Mouse (Mus musculus) adrenal gland, postnatal 25 days (tissue): ENCODE data around the gene Sytl1. TPM values are rescaled to one million over a fixed set of nuclear protein-coding genes. Genes with fewer than 3 reads are reported as not detected.

Experiments used
- DNase-seq: peaks from one replicate; pipeline ENCODE4 v3.0.0; 2021; ENCODE audit warnings: mixed read lengths
- total RNA-seq: library from RNA; stranded (reverse); gene quantifications from 2 replicates; pipeline ENCODE4 v1.2.3, GENCODE M21; 2021

Gene Sytl1
- total RNA-seq, 1 experiment from 2014 or later, result 1.9 TPM

- DNase-seq, result no peak
These were observed 52.0 kb downstream of the Sytl1 start for GRCm38 (mm10) chr4:133210788-133211390.

GRCm38 (mm10) chr4:133210023-133210787 lies 52.7 kb downstream of the Sytl1 start:
- no peak for DNase-seq

- DNase-seq, result peak; percentile 50
These were observed 53.5 kb downstream of the Sytl1 start for GRCm38 (mm10) chr4:133209366-133209765.

GRCm38 (mm10) chr4:133204379-133204778 lies 58.5 kb downstream of the Sytl1 start:
- no peak for DNase-seq

GRCm38 (mm10) chr4:133203591-133203990 lies 59.3 kb downstream of the Sytl1 start:
- no peak for DNase-seq

Other genes with a start within 250 kb of the Sytl1 start
- gene Wasf2, start 132.6 kb downstream of the Sytl1 start, total RNA-seq, result 107 and 137 TPM in 2 replicates
- 1.4 and 1.5 TPM in 2 replicates for gene Cd164l2, start 51.0 kb downstream of the Sytl1 start, total RNA-seq
- gene Gpr3, start 50.6 kb downstream of the Sytl1 start, total RNA-seq, result not detected in 2 replicates
- gene Map3k6, start 22.3 kb downstream of the Sytl1 start, total RNA-seq, result 15.7 and 20.1 TPM in 2 replicates
- gene Tmem222, start 14.7 kb upstream of the Sytl1 start, total RNA-seq, result 60.2 and 73.3 TPM in 2 replicates
- 46.7 and 60.7 TPM in 2 replicates for gene Wdtc1, start 90.4 kb upstream of the Sytl1 start, total RNA-seq
- 70.4 and 70.7 TPM in 2 replicates for gene Slc9a1, start 106.6 kb upstream of the Sytl1 start, total RNA-seq
- gene Tent5b, start 217.0 kb upstream of the Sytl1 start, total RNA-seq, result 0.76 and 1.2 TPM in 2 replicates
- 4.6 and 4.9 TPM in 2 replicates for gene Trnp1, start 235.4 kb upstream of the Sytl1 start, total RNA-seq